Comparison of ENCODE assay signal across 14 mouse cellular contexts in the genomic region with DNA sequence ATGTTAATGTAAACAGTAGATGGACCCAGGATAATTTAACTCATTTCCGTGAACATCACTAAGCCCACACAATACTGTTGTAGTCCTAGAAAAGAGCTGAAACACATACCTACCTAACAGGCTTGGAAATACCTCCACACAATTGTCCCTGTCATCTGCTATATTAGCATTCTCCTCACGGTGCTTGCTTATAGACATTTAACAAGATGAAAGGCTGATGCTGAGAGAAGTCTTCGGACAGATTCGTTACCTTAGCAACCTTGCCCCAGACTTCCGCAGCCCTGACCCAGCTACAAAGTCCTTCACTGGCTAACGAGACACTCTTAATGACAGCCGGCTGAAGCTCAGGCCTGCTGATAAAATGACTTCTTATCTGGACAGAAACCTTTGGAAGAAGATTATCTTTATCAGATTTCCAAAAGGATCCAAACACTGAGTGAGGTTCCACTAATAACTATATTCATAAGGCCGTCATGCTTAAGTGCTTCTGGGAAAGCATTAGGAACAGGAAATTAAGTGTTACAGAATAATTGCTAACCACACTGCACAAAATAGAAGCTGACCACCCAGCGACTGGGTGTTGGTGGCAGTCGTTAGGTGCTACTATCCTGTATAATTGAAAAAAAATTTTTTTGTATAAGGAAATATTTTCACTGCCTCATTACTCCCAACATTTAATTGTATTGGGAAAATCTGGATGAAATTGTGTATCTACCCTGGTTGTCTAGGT.
A peak's percentile ranks its signal among the peaks of the same experiment; 100 is the strongest.
DNase-seq lines count a peak whose midpoint lies in the region; ATAC-seq and TF ChIP-seq lines count a peak whose summit lies in the region.
"Had no signal": no experiment of that assay in that cellular context is flagged by ENCODE, and none has a peak within 500 bp of the region (broad histone marks: within the 10 kb centered on the region; RNA-seq: fewer than 3 reads in every experiment).

No protein-coding gene starts in this region.

- no peak overlapping the region for H3K9ac ChIP-seq in forebrain, embryonic 13.5 days
- no peak overlapping the region for H3K9ac ChIP-seq in hindbrain, postnatal 0 days (replicated peaks; ENCODE audit: low read length)
- H3K9ac ChIP-seq in neural tube, embryonic 13.5 days, result no peak overlapping the region

- peak; percentile 64 for DNase-seq in embryo, embryonic 10 days (ENCODE audit: low spot score)
- DNase-seq in hindbrain, postnatal 0 days (ENCODE audit: low spot score), result peak; percentile 67
- no peak for DNase-seq in right cerebral cortex, adult 18-20 months
- DNase-seq in B cell, adult 2 months, result no peak
- DNase-seq: adrenal gland, adult 2 months; cerebellum, postnatal 14 days; gastrocnemius, adult 2 months; heart, adult 2 months; kidney, postnatal 10 days; lung, postnatal 4 days had no signal

- 9% methylated on average over 10 of the region's 10 CpGs for WGBS in forebrain, embryonic 13.5 days
- 16% methylated on average over 10 of the region's 10 CpGs for WGBS in hindbrain, postnatal 0 days
- whole genome bisulfite sequencing in neural tube, embryonic 13.5 days, result 35% methylated on average over 10 of the region's 10 CpGs

- peaks cover 8% of the 10 kb centered on the region for H3K4me1 ChIP-seq in forebrain, embryonic 13.5 days
- no peaks in the 10 kb centered on the region for H3K4me1 ChIP-seq in hindbrain, postnatal 0 days (ENCODE audit: insufficient read depth, low read length)
- H3K4me1 ChIP-seq in neural tube, embryonic 13.5 days (replicated peaks), result peaks cover 9% of the 10 kb centered on the region

- TF ChIP-seq CTCF in hindbrain, postnatal 0 days (IDR thresholded peaks at IDR 0.05; ENCODE audit: low read depth), result no peak

- H3K27ac ChIP-seq in forebrain, embryonic 13.5 days, result peak overlapping the region; percentile 40; the same call in 1 of the 2 replicates
- no peak overlapping the region for H3K27ac ChIP-seq in hindbrain, postnatal 0 days
- H3K27ac ChIP-seq in neural tube, embryonic 13.5 days (replicated peaks), result peak overlapping the region; percentile 7; the same call in 1 of the 2 replicates
- H3K27ac ChIP-seq: gastrocnemius, adult 2 months; heart, adult 2 months; limb, embryonic 10.5 days had no signal

- H3K4me2 ChIP-seq in forebrain, embryonic 13.5 days, result no peak overlapping the region
- no peak overlapping the region for H3K4me2 ChIP-seq in hindbrain, postnatal 0 days (ENCODE audit: low read depth, low read length)
- H3K4me2 ChIP-seq in neural tube, embryonic 13.5 days, result no peak overlapping the region

- H3K27me3 ChIP-seq in forebrain, embryonic 13.5 days, result no peaks in the 10 kb centered on the region
- H3K27me3 ChIP-seq in hindbrain, postnatal 0 days (ENCODE audit: insufficient read depth, low read length), result no peaks in the 10 kb centered on the region
- H3K27me3 ChIP-seq in neural tube, embryonic 13.5 days, result no peaks in the 10 kb centered on the region

- H3K36me3 ChIP-seq in forebrain, embryonic 13.5 days (ENCODE audit: poor library complexity, severe bottlenecking), result no peaks in the 10 kb centered on the region
- H3K36me3 ChIP-seq in hindbrain, postnatal 0 days (ENCODE audit: insufficient read depth, low read length), result no peaks in the 10 kb centered on the region
- no peaks in the 10 kb centered on the region for H3K36me3 ChIP-seq in neural tube, embryonic 13.5 days
- H3K36me3 ChIP-seq: limb, embryonic 10.5 days had no signal

- peak; percentile 65; the same call in 1 of the 2 replicates for ATAC-seq in forebrain, embryonic 13.5 days
- peak; percentile 67 for ATAC-seq in hindbrain, postnatal 0 days
- ATAC-seq in neural tube, embryonic 13.5 days (ENCODE audit: low read depth), result peak; percentile 63; the same call in 1 of the 2 replicates
- ATAC-seq in CD4-positive, CD25-positive, alpha-beta regulatory T cell, adult 4 months, result no peak

- H3K9me3 ChIP-seq in forebrain, embryonic 13.5 days (replicated peaks), result no peaks in the 10 kb centered on the region
- no peaks in the 10 kb centered on the region for H3K9me3 ChIP-seq in hindbrain, postnatal 0 days (ENCODE audit: low read length)
- H3K9me3 ChIP-seq in neural tube, embryonic 13.5 days, result no peaks in the 10 kb centered on the region
- H3K9me3 ChIP-seq: limb, embryonic 10.5 days had no signal

- H3K4me3 ChIP-seq in forebrain, embryonic 13.5 days, result no peak overlapping the region
- no peak overlapping the region for H3K4me3 ChIP-seq in hindbrain, postnatal 0 days (ENCODE audit: low read length)
- H3K4me3 ChIP-seq in neural tube, embryonic 13.5 days, result no peak overlapping the region
- H3K4me3 ChIP-seq: gastrocnemius, adult 2 months; heart, adult 2 months; limb, embryonic 10.5 days had no signal

Comparison
In these comparisons a context has a peak if more than half of its experiments do, and no peak if none do; other contexts are left out.
1. DNase-seq: peak in embryo, embryonic 10 days (single experiment) and hindbrain, postnatal 0 days (single experiment); none in right cerebral cortex, adult 18-20 months (single experiment) and B cell, adult 2 months (0 of 2).